Mouse (Mus musculus) heart, adult 2 months (tissue): Measurements from ENCODE around the gene Camkmt. TPM values are rescaled to one million over a fixed set of nuclear protein-coding genes. Genes with fewer than 3 reads are reported as not detected.

Experiments used
- DNase-seq, 2 experiments: peaks; one replicate each; pipeline ENCODE4 v3.0.0; 2021
- H3K27ac ChIP-seq: fragments of 200-600 bp; 2 replicates; pipeline ENCODE4 v1.8.1; 2022
- H3K27me3 ChIP-seq: fragments of 200-500 bp; 2 replicates; pipeline ENCODE4 v1.6.1; 2012; ENCODE audit warnings: mild to moderate bottlenecking, low read length, inconsistent platforms, mixed read lengths; ENCODE audit not compliant: control insufficient read depth, insufficient read depth
- H3K36me3 ChIP-seq: fragments of 200-500 bp; 2 replicates; pipeline ENCODE4 v1.6.1; 2012; ENCODE audit warnings: low read length, inconsistent platforms; ENCODE audit not compliant: control insufficient read depth, insufficient read depth
- H3K4me1 ChIP-seq: fragments of 200-500 bp; 2 replicates; pipeline ENCODE4 v1.6.1; 2011; ENCODE audit warnings: low read length; ENCODE audit not compliant: control insufficient read depth, insufficient read depth
- H3K4me3 ChIP-seq: fragments of 200-600 bp; 2 replicates; pipeline ENCODE4 v1.8.1; 2022
- H3K79me2 ChIP-seq: fragments of 200-500 bp; replicated peaks from 2 replicates; pipeline ENCODE4 v1.6.1; 2012; ENCODE audit warnings: mild to moderate bottlenecking, inconsistent platforms, low read length, moderate library complexity, mixed read lengths; ENCODE audit not compliant: control insufficient read depth, insufficient read depth
- H3K9ac ChIP-seq: fragments of 200-500 bp; 2 replicates; pipeline ENCODE4 v1.6.1; 2012; ENCODE audit warnings: low read depth, mild to moderate bottlenecking, control low read depth, inconsistent platforms, low read length, mixed read lengths
- CTCF ChIP-seq: fragments of 200-600 bp; IDR thresholded peaks from 2 replicates; pipeline ENCODE4 v1.8.1; 2022; ENCODE audit warnings: antibody characterized with exemption, mild to moderate bottlenecking, moderate library complexity
- EP300 ChIP-seq: fragments of 200-500 bp; IDR thresholded peaks from 2 replicates; pipeline ENCODE4 v1.6.1; 2011; ENCODE audit warnings: low read depth, low read length, control low read depth; ENCODE audit not compliant: insufficient read depth
- POLR2A ChIP-seq: fragments of 200-500 bp; IDR thresholded peaks from 2 replicates; pipeline ENCODE4 v1.6.1; 2011; ENCODE audit warnings: mild to moderate bottlenecking, low read depth, low read length, control low read depth; ENCODE audit not compliant: insufficient read depth
- WGBS: fragments of 180-500 bp; shearing (Covaris S2); methylation state at CpG from one replicate; pipeline ENCODE4 v1.1.7; 2018; 5-methylcytosine and 5-hydroxymethylcytosine counted together
- intact Hi-C: fragments of 180-260 bp; cut with DNase I; formaldehyde crosslinking; loops from one replicate; pipeline ENCODE4 v1.15.1; 2025
- polyA plus RNA-seq: library from polyadenylated mRNA; depleted of rRNA; stranded (reverse); fragments of >200 nt; gene quantifications from 2 replicates; pipeline ENCODE4 v1.2.3, GENCODE M21; 2012
- total RNA-seq, 2 experiments: library from RNA; stranded (reverse); gene quantifications; 2 replicates each; pipeline ENCODE4 v1.2.3; 2021

Gene Camkmt
- total and polyA plus RNA-seq, 3 experiments: 1.1 to 4.2 (median 3.5) TPM

- H3K9ac ChIP-seq: no peak overlapping the region
- no peaks in the 10 kb centered on the region for H3K79me2 ChIP-seq
- H3K27ac ChIP-seq: no peak overlapping the region
- TF ChIP-seq EP300 (no peak), POLR2A (no peak), CTCF (no peak)
- H3K4me3 ChIP-seq: no peak overlapping the region
- WGBS: 89% methylated on average over 4 of the region's 4 CpGs
- no peaks in the 10 kb centered on the region for H3K4me1 ChIP-seq
- intact Hi-C loops: no loop called here
- DNase-seq: no peak
- no peaks in the 10 kb centered on the region for H3K36me3 ChIP-seq
- no peaks in the 10 kb centered on the region for H3K27me3 ChIP-seq
Measured at GRCm38 (mm10) chr17:85400751-85401150, 310.4 kb downstream of the Camkmt start.

- intact Hi-C loops: no loop called here
- H3K4me1 ChIP-seq: no peaks in the 10 kb centered on the region
- H3K79me2 ChIP-seq: no peaks in the 10 kb centered on the region
- H3K9ac ChIP-seq: no peak overlapping the region
- no peak overlapping the region for H3K4me3 ChIP-seq
- TF ChIP-seq EP300 (no peak), POLR2A (no peak), CTCF (no peak)
- no peak for DNase-seq
- H3K27ac ChIP-seq: no peak overlapping the region
- H3K36me3 ChIP-seq: no peaks in the 10 kb centered on the region
- WGBS: 79% methylated on average over 5 of the region's 5 CpGs
- no peaks in the 10 kb centered on the region for H3K27me3 ChIP-seq
Measured at GRCm38 (mm10) chr17:85405161-85405560, 314.8 kb downstream of the Camkmt start.

DNA sequence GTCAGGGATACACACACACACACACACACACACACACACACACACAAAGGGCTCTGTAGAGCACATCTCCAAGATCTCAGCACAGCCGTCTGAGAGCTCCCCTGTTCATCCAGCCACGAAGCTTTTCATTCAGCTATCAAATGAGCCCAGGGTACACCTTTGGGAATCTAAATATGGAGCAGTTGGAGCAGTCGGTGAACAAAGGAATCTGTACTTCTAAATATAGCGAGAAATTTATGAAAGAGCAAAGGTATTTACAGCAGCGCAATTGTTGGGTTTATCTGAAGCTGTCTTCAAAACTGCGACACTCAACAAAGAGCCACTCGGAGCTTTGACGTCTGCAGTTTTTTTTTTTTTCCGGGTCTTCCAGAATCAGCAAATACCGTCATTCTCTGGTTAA lies 315.8 kb downstream of the Camkmt start:
- Histone ChIP-seq H3K27ac (no peak overlapping the region), H3K4me3 (no peak overlapping the region), H3K27me3 (no peaks in the 10 kb centered on the region), H3K36me3 (no peaks in the 10 kb centered on the region), H3K4me1 (no peaks in the 10 kb centered on the region), H3K79me2 (no peaks in the 10 kb centered on the region), H3K9ac (no peak overlapping the region)
- WGBS: 63% methylated on average over 10 of the region's 10 CpGs
- TF ChIP-seq POLR2A: no peak
- TF ChIP-seq EP300: no peak
- no peak for TF ChIP-seq CTCF
- no peak for DNase-seq
- intact Hi-C loops: no loop called here

- no peak overlapping the region for H3K27ac ChIP-seq
- 81% methylated on average over 7 of the region's 7 CpGs for WGBS
- H3K4me3 ChIP-seq: no peak overlapping the region
- H3K9ac ChIP-seq: no peak overlapping the region
- intact Hi-C loops: no loop called here
- no peak for TF ChIP-seq POLR2A
- no peak for TF ChIP-seq EP300
- TF ChIP-seq CTCF: no peak
- no peaks in the 10 kb centered on the region for H3K36me3 ChIP-seq
- H3K4me1 ChIP-seq: no peaks in the 10 kb centered on the region
- H3K79me2 ChIP-seq: no peaks in the 10 kb centered on the region
- DNase-seq: no peak
- H3K27me3 ChIP-seq: no peaks in the 10 kb centered on the region
Measured at GRCm38 (mm10) chr17:85428831-85429230, 338.5 kb downstream of the Camkmt start.

DNA sequence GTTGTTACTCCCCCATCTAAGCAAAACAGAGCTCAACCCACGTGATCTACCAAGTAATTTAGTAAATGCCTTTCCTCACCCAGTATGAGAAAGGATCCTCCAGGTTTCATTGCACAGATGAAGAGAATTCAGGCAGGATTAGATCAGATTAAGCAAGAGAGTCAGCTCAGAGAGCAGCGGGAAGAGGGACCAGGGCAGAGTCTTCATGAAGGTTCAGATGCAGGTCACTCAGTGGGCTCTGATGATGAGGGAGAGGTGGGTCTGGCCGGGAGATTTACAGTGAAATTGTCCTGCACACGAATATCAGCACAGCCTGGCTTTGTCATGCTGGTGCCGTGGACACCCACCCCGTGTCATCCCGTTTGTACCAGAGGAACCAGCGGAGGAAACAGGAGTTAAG lies 342.6 kb downstream of the Camkmt start:
- Histone ChIP-seq H3K4me3 (no peak overlapping the region), H3K4me1 (no peaks in the 10 kb centered on the region), H3K9ac (no peak overlapping the region), H3K27ac (no peak overlapping the region), H3K27me3 (no peaks in the 10 kb centered on the region), H3K79me2 (no peaks in the 10 kb centered on the region), H3K36me3 (no peaks in the 10 kb centered on the region)
- 10% methylated on average over 8 of the region's 8 CpGs for WGBS
- no peak for TF ChIP-seq EP300
- TF ChIP-seq POLR2A: no peak
- TF ChIP-seq CTCF: no peak
- intact Hi-C loops: no loop called here
- DNase-seq: no peak

- TF ChIP-seq CTCF: no peak
- no peak for TF ChIP-seq POLR2A
- no peak for TF ChIP-seq EP300
- intact Hi-C loops: no loop called here
- no peak overlapping the region for H3K9ac ChIP-seq
- no peak overlapping the region for H3K4me3 ChIP-seq
- no peak for DNase-seq
- no peaks in the 10 kb centered on the region for H3K4me1 ChIP-seq
- no peak overlapping the region for H3K27ac ChIP-seq
- no peaks in the 10 kb centered on the region for H3K27me3 ChIP-seq
- no peaks in the 10 kb centered on the region for H3K36me3 ChIP-seq
- H3K79me2 ChIP-seq: no peaks in the 10 kb centered on the region
- WGBS: 58% methylated on average over 8 of the region's 8 CpGs
Measured at GRCm38 (mm10) chr17:85443036-85443435, 352.7 kb downstream of the Camkmt start.
